Mouse (Mus musculus) c-Kit-positive CD71-negative TER-119-negative erythroid progenitor cells, embryonic 14.5 days (primary cell): ENCODE data around the gene Tmem259.

Experiments used
- DNase-seq: peaks from one replicate; pipeline ENCODE4 v3.0.0-alpha.2; 2013; ENCODE audit warnings: low read depth

The Tmem259 gene

GRCm38 (mm10) chr10:80016511-80016910 lies 32.4 kb upstream of the Tmem259 start, which contains the start of gene Arhgap45:
TSS of gene Arhgap45 (plus strand) at chr10:80016653.
- peak; percentile 84 for DNase-seq

- no peak for DNase-seq
Observed at GRCm38 (mm10) chr10:80015583-80015982, 31.5 kb upstream of the Tmem259 start.

- no peak for DNase-seq
Observed at GRCm38 (mm10) chr10:80014484-80015290, 30.6 kb upstream of the Tmem259 start.

GRCm38 (mm10) chr10:80013609-80014008 lies 29.5 kb upstream of the Tmem259 start:
- DNase-seq: no peak

GRCm38 (mm10) chr10:80011740-80012139 lies 27.6 kb upstream of the Tmem259 start:
- no peak for DNase-seq

GRCm38 (mm10) chr10:80004233-80004705 lies 20.1 kb upstream of the Tmem259 start:
- DNase-seq: no peak

GRCm38 (mm10) chr10:80003374-80004232 lies 19.5 kb upstream of the Tmem259 start:
- no peak for DNase-seq

- no peak for DNase-seq
Observed at GRCm38 (mm10) chr10:80002829-80003228, 18.7 kb upstream of the Tmem259 start.

GRCm38 (mm10) chr10:80001945-80002344 lies 17.8 kb upstream of the Tmem259 start:
- DNase-seq: no peak

GRCm38 (mm10) chr10:79997819-79998218 lies 13.7 kb upstream of the Tmem259 start:
- no peak for DNase-seq

- DNase-seq: no peak
Observed at GRCm38 (mm10) chr10:79997034-79997760, 13.1 kb upstream of the Tmem259 start.

GRCm38 (mm10) chr10:79996272-79997033 lies 12.3 kb upstream of the Tmem259 start, which contains the start of gene Abca7:
TSS of gene Abca7 (plus strand) at chr10:79996494.
- DNase-seq: peak; percentile 98

GRCm38 (mm10) chr10:79995636-79996035 lies 11.5 kb upstream of the Tmem259 start:
- DNase-seq: no peak

- DNase-seq: no peak
Observed at GRCm38 (mm10) chr10:79994397-79995115, 10.4 kb upstream of the Tmem259 start.

GRCm38 (mm10) chr10:79991548-79991947 lies 7.4 kb upstream of the Tmem259 start:
- DNase-seq: no peak

GRCm38 (mm10) chr10:79991099-79991498 lies 7.0 kb upstream of the Tmem259 start:
- DNase-seq: no peak

- no peak for DNase-seq
Observed at GRCm38 (mm10) chr10:79989870-79990269, 5.7 kb upstream of the Tmem259 start.

GRCm38 (mm10) chr10:79989272-79989786 lies 5.2 kb upstream of the Tmem259 start:
- no peak for DNase-seq

- DNase-seq: no peak
Observed at GRCm38 (mm10) chr10:79988506-79989271, 4.6 kb upstream of the Tmem259 start, which contains the start of gene Cnn2. TSS of gene Cnn2 (plus strand) at chr10:79988584.
